Mouse (Mus musculus) frontal cortex, adult (tissue): ENCODE measurements at regions not wholly inside any gene's neighbourhood (a gene's known extent, or its start where the extent isn't known, plus 50 kb on each side); places are given as distances from the start of the nearest gene placed in this dataset.

Experiments
- ATAC-seq: cut with Nextera tagmentation; 2 replicates; pipeline ENCODE4 v1.9.2; 2017; ENCODE audit warnings: mild to moderate bottlenecking, moderate library complexity, mixed read lengths; ENCODE audit not compliant: low TSS enrichment

GRCm38 (mm10) chr9:93420283-93420682 lies 878.3 kb downstream of the Plod2 start:
- ATAC-seq = peak; percentile 79

- no peak for ATAC-seq
Measured at GRCm38 (mm10) chr9:93432335-93432734, 890.3 kb downstream of the Plod2 start.

DNA sequence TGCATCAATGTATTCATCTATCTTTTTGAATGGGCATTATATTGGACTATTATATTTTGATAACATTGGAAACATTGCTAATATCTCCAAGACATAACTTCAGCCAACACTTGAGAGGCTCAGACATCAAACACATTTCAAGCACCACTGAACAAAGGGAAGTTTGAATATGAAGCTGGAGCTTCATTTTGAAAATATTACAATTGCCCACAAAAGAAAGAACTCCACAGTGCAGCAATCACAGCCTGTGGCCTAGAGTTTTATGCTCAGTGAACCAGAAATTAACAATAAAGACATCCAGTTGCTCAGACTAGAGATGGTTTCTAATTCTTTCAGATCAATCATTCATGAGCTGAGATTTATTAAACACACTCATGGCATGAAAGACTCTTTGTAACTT lies 916.7 kb downstream of the Plod2 start:
- no peak for ATAC-seq
